Mouse (Mus musculus): ENCODE data around the gene Bdnf.

Gene Bdnf

DNA sequence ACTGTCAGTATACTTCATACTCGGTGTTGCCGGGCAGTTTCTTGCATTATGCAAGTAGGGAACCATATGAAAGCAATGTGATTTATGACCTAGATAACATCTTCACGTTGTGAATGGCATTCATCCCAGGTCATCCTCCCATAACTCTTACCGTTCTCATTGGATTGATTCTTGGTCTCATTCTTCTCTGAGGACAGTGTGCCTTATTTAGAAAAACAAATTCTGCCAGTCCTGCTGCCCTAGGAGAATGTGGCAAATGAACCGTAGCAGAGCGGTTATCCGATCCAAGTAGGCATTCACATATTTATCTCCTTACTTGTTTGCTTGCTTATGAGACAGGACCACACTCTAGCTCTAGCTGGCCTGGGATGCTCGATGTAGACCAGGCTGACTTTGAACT, 32.0 kb downstream of the Bdnf start:
- DNase-seq (ENCODE audit: extremely low spot score): no peak

DNA sequence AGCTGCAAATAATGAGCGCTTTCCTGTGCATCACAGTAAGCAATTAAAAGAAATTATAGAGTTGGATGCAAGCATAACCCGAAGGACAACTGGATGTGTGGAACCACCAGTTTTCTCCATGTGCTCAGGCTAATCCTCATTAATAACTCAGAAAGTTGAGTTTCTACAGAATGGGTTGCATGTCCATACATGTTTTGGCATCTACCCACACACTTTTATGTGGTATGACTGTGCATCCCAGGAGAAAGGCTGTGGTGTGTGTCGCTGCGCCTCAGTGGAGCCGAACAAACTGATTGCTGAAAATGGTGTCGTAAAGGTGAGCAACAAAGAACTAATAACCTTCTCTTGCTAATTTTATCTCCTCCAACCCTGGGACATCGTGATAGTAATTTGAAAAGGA, 34.8 kb downstream of the Bdnf start:
- DNase-seq (ENCODE audit: extremely low spot score): no peak

DNA sequence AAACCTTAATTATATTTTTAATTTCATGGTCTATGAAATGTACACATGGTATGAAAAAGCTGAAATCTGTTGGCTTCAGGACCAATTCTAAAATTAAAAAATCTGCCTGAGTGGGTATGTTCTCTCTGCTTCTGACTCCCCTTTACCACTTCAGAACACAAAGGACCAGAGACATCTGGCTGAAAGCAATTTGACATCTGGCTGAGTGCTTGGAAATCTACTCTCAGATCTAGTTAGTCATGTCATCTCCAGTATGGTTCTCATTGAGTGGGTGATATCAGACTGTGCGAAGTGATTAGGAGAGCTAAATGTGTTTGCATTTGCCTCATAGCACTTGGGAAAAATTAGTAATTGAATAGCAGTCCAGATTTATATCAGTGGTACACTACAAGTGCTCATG, 36.5 kb downstream of the Bdnf start:
- no peak for DNase-seq (ENCODE audit: extremely low spot score)

- no peak for DNase-seq (ENCODE audit: extremely low spot score)
Observed at GRCm38 (mm10) chr2:109725261-109725660, 50.8 kb downstream of the Bdnf start.

DNA sequence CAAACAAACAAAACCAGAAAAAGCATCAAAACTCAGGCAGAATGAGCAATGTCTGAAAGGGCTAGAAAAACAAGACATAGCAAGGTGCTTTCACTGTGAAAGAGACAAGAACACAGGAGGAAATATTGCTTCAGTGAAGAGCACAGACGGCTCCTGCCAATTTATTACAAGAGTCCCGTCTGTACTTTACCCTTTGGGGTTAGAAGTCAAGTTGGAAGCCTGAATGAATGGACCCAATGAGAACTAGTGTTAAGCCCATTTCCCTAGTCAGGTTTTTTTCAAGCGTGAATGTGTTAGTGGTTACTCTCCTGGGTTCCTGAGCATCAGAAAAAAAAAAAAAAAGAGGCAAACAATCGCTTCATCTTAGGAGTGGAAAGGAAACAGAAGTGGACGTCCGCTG, 51.3 kb downstream of the Bdnf start:
- DNase-seq (ENCODE audit: extremely low spot score): no peak

GRCm38 (mm10) chr2:109729221-109729620, 54.7 kb downstream of the Bdnf start:
- no peak for DNase-seq (ENCODE audit: extremely low spot score)

GRCm38 (mm10) chr2:109733201-109734039, 58.9 kb downstream of the Bdnf start:
- no peak for DNase-seq (ENCODE audit: extremely low spot score)

GRCm38 (mm10) chr2:109734228-109734627, 59.7 kb downstream of the Bdnf start:
- DNase-seq (ENCODE audit: extremely low spot score): no peak

DNA sequence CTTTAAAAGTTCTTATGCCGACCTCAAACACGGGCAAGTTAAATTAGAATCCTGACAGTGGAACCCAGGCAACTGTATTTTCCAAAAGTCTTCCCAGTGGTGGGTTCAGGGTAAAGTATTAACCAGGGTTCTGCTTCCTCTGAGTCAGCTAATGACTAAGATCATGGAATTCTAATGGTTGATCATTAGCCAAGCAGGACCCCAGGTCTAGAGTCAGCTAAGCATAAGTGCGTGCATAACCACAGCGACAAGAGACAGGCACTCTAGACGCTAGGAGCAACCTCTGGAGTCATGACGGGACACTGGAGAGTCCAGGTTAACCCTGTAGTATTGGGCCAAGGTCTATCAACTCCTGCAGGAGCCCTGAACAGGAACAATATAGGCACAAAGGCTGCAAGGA, 60.2 kb downstream of the Bdnf start:
- DNase-seq (ENCODE audit: extremely low spot score): no peak

DNA sequence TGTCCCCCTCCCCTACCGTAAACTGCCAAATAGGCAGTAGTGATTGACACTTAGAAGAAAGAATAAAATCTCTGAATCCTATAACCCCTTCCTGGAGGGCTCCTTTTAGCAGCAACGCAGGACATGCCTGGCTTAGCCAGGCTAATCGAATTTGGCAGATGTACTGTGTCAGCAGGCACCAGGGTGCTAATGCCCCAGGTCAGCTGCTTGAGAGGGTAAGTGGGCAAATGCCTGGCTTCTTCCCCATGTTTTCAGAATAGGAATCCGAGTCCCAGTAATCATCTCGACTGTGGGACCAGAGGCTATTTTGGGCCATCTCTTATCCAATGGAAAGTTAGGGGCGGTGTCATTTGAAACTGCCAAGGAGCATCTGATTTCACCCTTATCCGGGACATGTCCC, 60.8 kb downstream of the Bdnf start:
- DNase-seq (ENCODE audit: extremely low spot score): no peak

DNA sequence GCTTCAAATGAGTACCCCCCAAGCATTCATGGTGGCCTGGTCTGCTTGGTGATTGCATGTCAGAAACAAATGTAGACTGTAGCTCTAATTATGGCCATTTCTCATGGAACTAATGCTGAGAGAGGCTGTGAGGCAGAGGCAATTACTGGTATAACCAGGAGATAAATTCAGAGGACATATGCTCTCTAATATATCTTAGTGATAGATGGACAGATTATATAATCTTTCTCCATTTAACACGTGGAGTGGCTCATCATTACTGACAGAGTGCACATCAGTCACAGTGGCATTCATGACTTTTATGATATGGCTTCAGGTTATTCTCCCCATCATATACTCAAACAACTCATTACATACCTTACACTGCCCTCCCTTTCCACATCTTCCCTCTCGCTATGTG, 61.8 kb downstream of the Bdnf start:
- no peak for DNase-seq (ENCODE audit: extremely low spot score)

- DNase-seq (ENCODE audit: extremely low spot score): no peak
Observed at GRCm38 (mm10) chr2:109738331-109738730, 63.8 kb downstream of the Bdnf start.

DNA sequence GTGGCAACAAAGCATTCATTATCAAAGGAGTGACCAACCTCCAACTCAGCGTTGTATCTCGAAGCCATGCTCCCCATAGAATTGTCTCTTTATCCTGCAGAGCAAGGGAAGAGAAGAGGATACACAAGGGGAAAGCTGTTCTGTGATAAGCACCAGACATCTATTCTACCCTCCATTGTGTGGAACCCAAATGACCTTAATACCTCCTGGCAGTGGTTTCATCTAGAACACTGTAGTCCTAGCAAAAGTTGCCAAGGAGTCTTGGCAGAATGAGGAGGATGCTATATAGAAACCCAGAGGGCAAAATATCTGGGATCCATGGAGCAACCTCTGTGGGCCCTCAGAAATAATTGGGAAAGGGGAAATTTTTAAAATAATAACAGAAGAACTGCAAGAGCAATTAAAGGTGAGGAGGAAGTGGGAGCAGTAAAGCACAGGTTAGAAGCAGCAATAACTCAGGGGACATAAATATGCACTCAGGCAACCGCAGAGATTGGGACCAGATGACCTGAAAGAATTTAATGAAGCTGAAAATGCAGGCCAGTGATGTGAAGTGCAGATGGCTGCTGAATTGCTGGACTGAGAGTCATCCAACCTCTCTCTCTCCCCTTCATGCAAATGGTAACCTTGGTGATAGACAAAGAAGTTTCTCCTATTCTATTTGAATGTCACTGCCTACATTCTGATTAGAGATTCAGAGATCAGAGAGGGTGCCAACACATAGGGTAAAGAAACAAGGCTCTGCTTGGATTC, 68.9 kb downstream of the Bdnf start:
- no peak for DNase-seq (ENCODE audit: extremely low spot score)

DNA sequence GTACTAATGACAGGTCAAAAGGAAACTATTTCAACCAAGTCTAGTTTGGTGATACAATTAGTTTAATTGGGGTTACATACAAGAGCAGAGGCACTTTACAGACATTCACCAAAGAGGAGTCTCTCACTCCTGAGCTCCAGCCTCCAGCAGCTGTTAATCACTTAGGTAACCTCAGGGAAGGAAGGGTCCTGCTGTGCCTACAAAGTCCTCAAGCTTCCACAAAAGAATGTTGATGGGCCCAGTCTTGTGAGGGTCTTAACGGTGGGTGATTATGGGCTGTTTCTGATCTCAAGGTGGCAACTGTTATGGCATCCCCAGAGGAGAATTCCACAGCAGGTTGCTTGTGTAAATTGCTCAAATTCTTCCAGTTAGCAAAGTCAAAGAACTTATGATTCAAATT, 71.7 kb downstream of the Bdnf start:
- no peak for DNase-seq (ENCODE audit: extremely low spot score)

DNA sequence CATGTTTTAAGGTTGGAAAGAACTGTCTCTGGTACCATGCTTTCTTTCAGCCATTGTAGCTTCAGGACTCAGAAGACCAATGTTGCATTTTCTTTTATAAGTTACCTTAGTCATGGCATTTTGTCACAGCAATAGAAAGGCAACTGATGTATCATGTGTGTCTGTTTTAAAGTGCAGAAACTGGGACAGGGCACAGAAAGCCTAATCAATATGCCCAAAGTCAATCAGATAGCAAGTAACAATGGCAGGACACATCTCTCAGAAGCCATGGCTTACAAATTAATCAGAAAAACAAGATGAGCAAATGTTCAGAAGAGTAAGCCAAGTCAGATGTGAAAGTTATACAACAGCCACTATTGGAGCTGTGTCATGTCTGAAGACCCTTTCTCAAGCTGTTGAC, 73.9 kb downstream of the Bdnf start:
- DNase-seq (ENCODE audit: extremely low spot score): no peak

DNA sequence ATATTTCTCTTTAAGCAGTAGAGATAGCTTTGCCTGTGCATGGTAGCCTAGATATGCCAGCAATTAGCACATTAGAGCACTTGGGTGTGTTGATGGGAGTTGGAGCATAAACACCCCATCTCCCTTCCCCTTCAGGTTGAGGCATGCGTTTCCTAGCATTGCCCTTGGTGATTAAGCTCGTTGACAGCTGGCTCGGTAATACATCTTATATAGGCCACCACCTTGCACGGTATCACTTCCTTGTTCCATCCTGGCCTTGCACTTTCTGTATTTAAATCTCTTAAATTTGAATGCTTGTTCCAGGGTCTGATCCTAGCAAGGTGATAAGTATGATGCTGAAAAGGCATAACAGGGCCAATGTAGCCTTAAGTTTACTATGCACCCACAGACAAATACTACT, 74.3 kb downstream of the Bdnf start:
- no peak for DNase-seq (ENCODE audit: extremely low spot score)

DNA sequence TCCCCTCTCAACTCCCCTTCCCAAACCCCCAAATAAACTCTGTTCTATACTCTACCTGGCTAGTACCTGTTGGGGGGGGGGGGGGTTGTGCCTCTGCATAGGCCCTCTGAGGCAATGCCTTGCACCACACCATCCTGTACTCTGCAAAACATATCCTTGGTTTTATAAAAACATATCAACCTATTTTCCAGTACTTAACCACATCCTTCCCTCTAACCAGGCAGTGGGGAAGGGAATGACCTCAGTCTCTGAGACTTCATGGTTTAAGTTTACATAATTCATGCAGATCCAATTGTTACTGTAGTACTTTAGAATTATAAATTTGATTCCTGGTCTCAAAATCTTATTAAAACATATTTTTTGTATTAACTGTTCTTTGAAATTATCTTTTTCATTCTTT, 75.5 kb downstream of the Bdnf start:
- DNase-seq (ENCODE audit: extremely low spot score): no peak

DNA sequence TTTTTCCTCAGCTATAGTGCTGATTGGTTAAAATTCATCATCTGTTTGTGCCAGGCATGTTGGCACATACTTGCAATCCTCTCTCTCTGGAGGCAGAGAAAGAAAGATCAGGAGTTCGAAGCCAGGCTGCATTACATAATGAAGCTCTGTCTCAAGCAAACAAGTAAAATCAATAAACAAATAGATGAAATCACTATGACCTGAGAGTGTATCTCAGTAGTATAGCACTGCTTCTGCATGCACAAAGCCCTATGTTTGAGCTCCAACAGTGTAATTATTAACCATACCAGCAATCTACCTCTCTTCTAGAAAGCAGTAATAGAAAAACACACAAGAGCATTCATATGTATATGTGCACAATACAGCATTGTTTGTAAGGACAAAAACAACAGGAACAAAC, 76.0 kb downstream of the Bdnf start:
- DNase-seq (ENCODE audit: extremely low spot score): no peak

- no peak for DNase-seq (ENCODE audit: extremely low spot score)
Observed at GRCm38 (mm10) chr2:109756305-109756704, 81.8 kb downstream of the Bdnf start.

DNA sequence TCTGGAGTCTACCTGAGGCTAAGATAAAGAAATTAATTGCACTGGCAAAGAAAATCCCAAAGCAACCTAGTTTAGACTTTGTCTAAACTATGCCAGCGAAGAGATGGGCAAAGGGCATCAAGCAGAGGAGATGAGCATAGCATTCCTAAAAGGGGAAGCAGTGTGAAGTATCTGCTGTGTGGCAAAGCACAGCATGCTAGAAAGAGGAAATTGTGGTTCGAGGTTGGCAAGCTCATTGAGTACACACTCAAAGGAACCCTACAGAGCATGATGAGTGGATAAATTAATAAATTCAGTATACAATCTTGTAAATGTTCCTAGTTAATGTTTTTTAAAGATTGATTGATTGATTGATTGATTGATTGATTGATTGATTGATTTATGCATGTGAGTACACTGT, 92.3 kb downstream of the Bdnf start:
- DNase-seq (ENCODE audit: extremely low spot score): no peak

GRCm38 (mm10) chr2:109768814-109769213, 94.3 kb downstream of the Bdnf start:
- DNase-seq (ENCODE audit: extremely low spot score): no peak

- DNase-seq (ENCODE audit: extremely low spot score): no peak
Observed at GRCm38 (mm10) chr2:109776374-109776773, 101.9 kb downstream of the Bdnf start.
